Mouse (Mus musculus) cerebellum, postnatal 36 days (tissue): ENCODE measurements around the gene Kcnk7.

Experiments used
- DNase-seq, 2 experiments: peaks; one replicate each; pipeline ENCODE4 v3.0.0; 2021 to 2022; ENCODE audit warnings: mixed read lengths in 2 of 2

The Kcnk7 gene

DNA sequence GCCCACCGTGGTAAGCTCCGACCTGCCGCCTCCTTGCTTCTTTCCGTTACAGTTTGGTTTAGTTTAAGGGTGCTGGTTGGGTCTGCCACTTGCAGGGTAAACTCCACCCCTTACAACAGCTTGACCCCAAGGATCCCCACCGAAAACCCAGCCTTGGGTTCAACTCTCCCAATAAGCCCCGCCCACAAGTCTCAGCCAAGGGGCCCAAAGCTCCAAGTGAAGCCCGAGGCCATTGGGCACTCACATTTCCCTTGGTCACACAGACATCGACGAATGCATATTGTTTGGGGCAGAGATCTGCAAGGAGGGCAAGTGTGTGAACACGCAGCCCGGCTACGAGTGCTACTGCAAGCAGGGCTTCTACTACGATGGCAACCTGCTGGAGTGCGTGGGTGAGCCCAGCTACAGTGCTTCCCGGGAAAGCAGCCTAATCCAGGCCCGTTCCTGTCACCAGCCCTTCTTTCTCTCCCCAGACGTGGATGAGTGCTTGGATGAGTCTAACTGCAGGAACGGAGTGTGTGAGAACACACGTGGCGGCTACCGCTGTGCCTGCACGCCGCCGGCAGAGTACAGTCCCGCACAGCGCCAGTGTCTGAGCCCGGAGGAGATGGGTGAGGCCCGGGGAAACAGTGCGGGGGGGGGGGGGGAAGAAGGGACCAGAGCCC is 52.3 kb downstream of the Kcnk7 start:
- peak in 1 of 2 experiments; percentile 23 for DNase-seq
